Mouse (Mus musculus) gastrocnemius, adult 8-10 months (tissue): ENCODE results near the gene Tfcp2. TPM values are rescaled to one million over a fixed set of nuclear protein-coding genes. Genes with fewer than 3 reads are reported as not detected.

ENCODE experiments used
- DNase-seq, 2 experiments: peaks; one replicate each; pipeline ENCODE4 v3.0.0; 2022; ENCODE audit warnings: low spot score in 2 of 2
- total RNA-seq, 4 experiments: library from RNA; stranded (reverse); gene quantifications; 2 replicates each; pipeline ENCODE4 v1.2.4; 2022

Gene Tfcp2
- total RNA-seq, 4 experiments from 2014 or later: 7.9 to 11.6 (median 9.7) TPM

DNA sequence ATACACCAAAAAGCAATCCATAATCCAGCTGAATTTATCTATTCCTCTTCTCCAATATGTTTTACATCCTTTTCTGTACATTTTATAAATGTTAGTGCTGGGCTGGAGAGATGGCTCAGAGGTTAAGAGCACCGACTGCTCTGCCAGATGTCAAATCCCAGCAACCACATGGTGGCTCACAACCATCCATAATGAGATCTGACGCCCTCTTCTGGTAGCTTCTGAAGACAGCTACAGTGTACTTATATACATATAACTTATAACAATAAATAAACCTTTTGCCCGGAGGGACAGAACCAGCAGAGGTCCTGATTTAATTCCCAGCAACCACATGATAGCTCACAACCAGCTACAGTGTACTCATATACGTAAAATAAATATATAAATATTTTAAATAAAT is 103.2 kb downstream of the Tfcp2 start:
- DNase-seq: no peak

Other genes starting within 250 kb of the Tfcp2 start
- 10 to 100 TPM; 37.7 to 45.7 (median 44.6) TPM for gene Mettl7a1, start 247.9 kb downstream of the Tfcp2 start, total RNA-seq
- under 1 TPM in 3 of 4 experiments, not detected in 1; 0.17 to 0.43 (median 0.22) TPM for gene Mettl7a3, start 217.1 kb downstream of the Tfcp2 start, total RNA-seq
- gene Methig1, start 198.9 kb downstream of the Tfcp2 start, total RNA-seq: under 1 TPM in 1 of 4 experiments, not detected in 3; 0.45 TPM
- gene Mettl7a2, start 198.8 kb downstream of the Tfcp2 start, total RNA-seq: 1 to 10 TPM in 1 of 4 experiments, under 1 TPM in 3; 0.77 to 1.0 (median 0.91) TPM
- not detected for gene Higd1c, start 187.5 kb downstream of the Tfcp2 start, total RNA-seq
- under 1 TPM in 1 of 4 experiments, not detected in 3; 0.12 TPM for gene Gm5475, start 129.9 kb downstream of the Tfcp2 start, total RNA-seq
- gene Slc11a2, start 126.9 kb downstream of the Tfcp2 start, total RNA-seq: 10 to 100 TPM; 31.0 to 39.7 (median 36.9) TPM
- gene Letmd1, start 83.0 kb downstream of the Tfcp2 start, total RNA-seq: 1 to 10 TPM; 6.6 to 7.9 (median 7.0) TPM
- 1 to 10 TPM; 2.6 to 4.0 (median 3.4) TPM for gene Csrnp2, start 56.5 kb downstream of the Tfcp2 start, total RNA-seq
- gene Pou6f1, start 48.0 kb upstream of the Tfcp2 start, total RNA-seq: 10 to 100 TPM; 14.7 to 16.6 (median 16.2) TPM
- 10 to 100 TPM; 54.7 to 69.4 (median 57.5) TPM for gene Dazap2, start 63.3 kb upstream of the Tfcp2 start, total RNA-seq
- 1 to 10 TPM; 1.6 to 4.0 (median 2.1) TPM for gene Smagp, start 84.9 kb upstream of the Tfcp2 start, total RNA-seq
- under 1 TPM in 2 of 4 experiments, not detected in 2; 0.36 to 0.40 TPM for gene Bin2, start 117.5 kb upstream of the Tfcp2 start, total RNA-seq
- gene Cela1, start 135.9 kb upstream of the Tfcp2 start, total RNA-seq: under 1 TPM in 1 of 4 experiments, not detected in 3; 0.35 TPM
- gene Galnt6, start 177.4 kb upstream of the Tfcp2 start, total RNA-seq: under 1 TPM in 1 of 4 experiments, not detected in 3; 0.07 TPM
- 1 to 10 TPM in 2 of 4 experiments, under 1 TPM in 2; 0.65 to 1.6 (median 1.2) TPM for gene Slc4a8, start 209.7 kb upstream of the Tfcp2 start, total RNA-seq